Mouse (Mus musculus): ENCODE measurements around the gene Gdf9. TPM values are rescaled to one million over a fixed set of nuclear protein-coding genes. Genes with fewer than 3 reads are reported as not detected.
"Not testable (repeated sequence)": the region's sequence is repeated elsewhere in the genome, so short reads cannot be mapped to it uniquely, and the experiment has no call there.

The Gdf9 gene
- total RNA-seq (2015; ENCODE audit: low replicate concordance) (not detected in 2 replicates), total RNA-seq (2017; ENCODE audit: low replicate concordance) (not detected in 2 replicates)

GRCm38 (mm10) chr11:53430670-53431346, at the start of gene Gdf9, which contains the start of gene Uqcrq:
TSS of gene Gdf9 (plus strand) at chr11:53431023.
TSS of gene Uqcrq (minus strand) at chr11:53430831.
- peak; percentile 89 for ATAC-seq (replicated peaks; ENCODE audit: low FRiP score, poor library complexity, severe bottlenecking)

- ATAC-seq (replicated peaks; ENCODE audit: low FRiP score, poor library complexity, severe bottlenecking) = no peak
Measured at GRCm38 (mm10) chr11:53383758-53384428, 46.9 kb upstream of the Gdf9 start.

GRCm38 (mm10) chr11:53393856-53394255, 37.0 kb upstream of the Gdf9 start:
- no peak for ATAC-seq (replicated peaks; ENCODE audit: low FRiP score, poor library complexity, severe bottlenecking)

- ATAC-seq (replicated peaks; ENCODE audit: low FRiP score, poor library complexity, severe bottlenecking) = no peak
Measured at GRCm38 (mm10) chr11:53403638-53404037, 27.2 kb upstream of the Gdf9 start.

- no peak for ATAC-seq (replicated peaks; ENCODE audit: low FRiP score, poor library complexity, severe bottlenecking)
Measured at GRCm38 (mm10) chr11:53411738-53412137, 19.1 kb upstream of the Gdf9 start.

- ATAC-seq (replicated peaks; ENCODE audit: low FRiP score, poor library complexity, severe bottlenecking) = no peak
Measured at GRCm38 (mm10) chr11:53413871-53414270, 17.0 kb upstream of the Gdf9 start.

GRCm38 (mm10) chr11:53418048-53418447, 12.8 kb upstream of the Gdf9 start:
- no peak for ATAC-seq (replicated peaks; ENCODE audit: low FRiP score, poor library complexity, severe bottlenecking)

- no peak for ATAC-seq (replicated peaks; ENCODE audit: low FRiP score, poor library complexity, severe bottlenecking)
Measured at GRCm38 (mm10) chr11:53423036-53423435, 7.8 kb upstream of the Gdf9 start, which contains the start of gene Leap2. TSS of gene Leap2 (minus strand) at chr11:53423170.

GRCm38 (mm10) chr11:53424826-53425225, 6.0 kb upstream of the Gdf9 start:
- ATAC-seq (replicated peaks; ENCODE audit: low FRiP score, poor library complexity, severe bottlenecking) = no peak

GRCm38 (mm10) chr11:53425251-53425650, 5.6 kb upstream of the Gdf9 start:
- no peak for ATAC-seq (replicated peaks; ENCODE audit: low FRiP score, poor library complexity, severe bottlenecking)

- no peak for ATAC-seq (replicated peaks; ENCODE audit: low FRiP score, poor library complexity, severe bottlenecking)
Measured at GRCm38 (mm10) chr11:53425711-53426255, 5.0 kb upstream of the Gdf9 start.

GRCm38 (mm10) chr11:53426914-53427313, 3.9 kb upstream of the Gdf9 start:
- not testable (repeated sequence) for ATAC-seq (replicated peaks; ENCODE audit: low FRiP score, poor library complexity, severe bottlenecking)

GRCm38 (mm10) chr11:53427993-53428715, 2.7 kb upstream of the Gdf9 start:
- ATAC-seq (replicated peaks; ENCODE audit: low FRiP score, poor library complexity, severe bottlenecking) = no peak

GRCm38 (mm10) chr11:53428716-53429057, 2.1 kb upstream of the Gdf9 start:
- ATAC-seq (replicated peaks; ENCODE audit: low FRiP score, poor library complexity, severe bottlenecking) = no peak

- no peak for ATAC-seq (replicated peaks; ENCODE audit: low FRiP score, poor library complexity, severe bottlenecking)
Measured at GRCm38 (mm10) chr11:53429182-53429581, 1.6 kb upstream of the Gdf9 start.

GRCm38 (mm10) chr11:53430300-53430669, 538 bp upstream of the Gdf9 start:
- peak; percentile 55 for ATAC-seq (replicated peaks; ENCODE audit: low FRiP score, poor library complexity, severe bottlenecking)

GRCm38 (mm10) chr11:53431347-53432056, 679 bp downstream of the Gdf9 start:
- ATAC-seq (replicated peaks; ENCODE audit: low FRiP score, poor library complexity, severe bottlenecking) = peak; percentile 11

- no peak for ATAC-seq (replicated peaks; ENCODE audit: low FRiP score, poor library complexity, severe bottlenecking)
Measured at GRCm38 (mm10) chr11:53433057-53433456, 2.2 kb downstream of the Gdf9 start.

GRCm38 (mm10) chr11:53435504-53435903, 4.7 kb downstream of the Gdf9 start:
- no peak for ATAC-seq (replicated peaks; ENCODE audit: low FRiP score, poor library complexity, severe bottlenecking)

- ATAC-seq (replicated peaks; ENCODE audit: low FRiP score, poor library complexity, severe bottlenecking) = no peak
Measured at GRCm38 (mm10) chr11:53436338-53436737, 5.5 kb downstream of the Gdf9 start.
